Mouse (Mus musculus): ENCODE measurements at regions not wholly inside any gene's neighbourhood (a gene's known extent, or its start where the extent isn't known, plus 50 kb on each side); places are given as distances from the start of the nearest gene placed in this dataset.

- TF ChIP-seq POLR2A (IDR thresholded peaks at IDR 0.05; ENCODE audit: insufficient read length, low read depth) (no peak), REST (IDR thresholded peaks at IDR 0.05; ENCODE audit: insufficient read depth, insufficient read length) (no peak), POLR2AphosphoS2 (IDR thresholded peaks at IDR 0.05; ENCODE audit: insufficient read length, low read depth) (no peak), CEBPB (IDR thresholded peaks at IDR 0.05; ENCODE audit: insufficient read depth, poor library complexity, severe bottlenecking) (no peak), USF1 (IDR thresholded peaks at IDR 0.05; ENCODE audit: low read depth) (no peak), MYOD1 (IDR thresholded peaks at IDR 0.05; ENCODE audit: control insufficient read depth in 1 of 3, insufficient read length in 2 of 3, low read depth in 2 of 3) (no peak)
Measured at GRCm38 (mm10) chr6:99887904-99888303, 161.7 kb upstream of the Prok2 start.
